Mouse (Mus musculus): Measurements from ENCODE around the gene Hist1h2bb.

DNA sequence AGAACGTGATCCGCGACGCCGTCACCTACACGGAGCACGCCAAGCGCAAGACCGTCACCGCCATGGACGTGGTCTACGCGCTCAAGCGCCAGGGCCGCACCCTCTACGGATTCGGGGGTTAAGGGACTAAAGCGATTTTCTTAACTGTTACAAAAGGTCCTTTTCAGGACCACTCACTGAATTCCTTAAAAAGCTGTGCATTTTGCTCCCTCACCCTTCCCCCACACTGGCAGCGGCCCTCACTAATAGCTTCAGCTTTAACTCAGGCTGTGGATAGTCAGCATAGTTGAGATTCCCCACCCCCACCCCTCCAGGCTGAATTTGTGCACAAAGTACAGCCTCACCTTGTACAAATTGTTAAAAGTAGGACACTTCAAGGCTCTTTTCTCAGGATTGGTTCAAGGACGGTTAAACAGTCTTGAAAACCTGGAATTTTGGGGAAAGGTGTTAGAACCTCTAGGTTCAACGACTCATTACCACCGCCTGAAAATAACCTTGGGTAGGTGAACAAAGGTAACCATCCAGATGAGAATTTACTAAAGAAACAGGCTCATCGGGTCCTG is 10.8 kb downstream of the Hist1h2bb start:
- no peak for TF ChIP-seq TAL1 (conservative IDR thresholded peaks at IDR 0.05; ENCODE audit: low read depth, low read length)
- TF ChIP-seq GATA1 (IDR thresholded peaks at IDR 0.05; ENCODE audit: borderline replicate concordance, low read length), result no peak
- no peak for TF ChIP-seq CTCF (IDR thresholded peaks at IDR 0.05; ENCODE audit: low read depth, low read length)

Data from G1E (cell line).